Mouse (Mus musculus): ENCODE results near the gene Eepd1.

The Eepd1 gene

DNA sequence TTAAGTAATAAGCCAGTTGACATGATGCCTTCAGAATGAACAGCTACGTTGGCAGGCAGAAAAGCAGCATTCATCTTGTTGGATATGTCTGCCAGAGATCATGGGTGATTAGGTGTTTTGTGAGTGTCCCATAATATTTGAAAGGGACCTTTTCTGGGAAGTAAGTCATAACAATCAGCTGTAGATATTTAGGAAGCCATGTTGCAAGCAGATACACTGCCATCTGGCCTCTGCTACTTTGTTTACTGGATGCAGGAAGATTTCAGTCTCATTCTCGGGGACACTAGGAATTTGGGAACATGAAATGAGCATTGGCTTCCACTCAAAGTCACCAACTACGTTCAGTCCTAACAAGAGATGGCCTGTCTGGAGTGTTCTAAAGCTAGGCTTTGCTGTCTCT lies 54.1 kb downstream of the Eepd1 start:
- no peak for DNase-seq (ENCODE audit: low spot score in 2 of 2)

DNA sequence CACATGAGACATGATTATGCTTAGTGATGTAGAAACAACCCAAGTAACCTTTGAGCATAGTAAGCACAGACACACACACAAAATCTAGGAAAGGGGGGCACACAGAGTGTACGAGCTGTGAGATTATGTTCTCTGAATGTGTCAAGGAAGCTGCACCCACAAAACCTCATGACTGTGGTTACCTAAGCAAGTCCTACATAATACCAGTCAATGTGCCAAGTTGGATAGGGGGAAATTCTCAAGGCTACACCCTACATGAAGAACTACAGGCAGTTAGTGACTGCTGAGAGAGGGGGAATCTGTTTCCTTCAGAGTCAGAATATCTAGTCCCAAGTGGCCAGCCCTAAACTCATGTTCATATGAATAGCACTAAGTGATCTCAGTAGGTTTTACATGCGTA lies 58.1 kb downstream of the Eepd1 start:
- no peak for DNase-seq (ENCODE audit: low spot score in 2 of 2)

DNA sequence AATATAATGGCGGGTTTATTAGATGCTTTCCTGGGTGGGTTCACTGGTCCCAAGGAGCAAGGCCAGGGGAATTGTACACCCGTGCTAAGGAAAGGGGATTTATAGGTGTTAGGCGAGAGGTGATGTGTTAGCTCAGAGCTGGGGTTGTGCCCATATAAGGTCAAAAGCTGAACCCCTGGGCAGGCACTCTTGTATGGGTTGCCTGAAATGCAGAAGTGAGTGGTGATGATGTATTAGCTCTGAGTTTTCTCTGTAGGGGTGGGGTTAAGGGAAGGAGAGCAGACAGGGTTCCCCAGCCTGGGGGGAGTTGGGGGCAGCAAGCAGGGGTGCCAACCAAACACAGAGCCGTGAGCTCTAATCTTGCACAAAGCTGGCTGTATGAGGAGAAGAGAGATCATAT lies 60.0 kb downstream of the Eepd1 start:
- DNase-seq (ENCODE audit: low spot score in 2 of 2), result no peak

DNA sequence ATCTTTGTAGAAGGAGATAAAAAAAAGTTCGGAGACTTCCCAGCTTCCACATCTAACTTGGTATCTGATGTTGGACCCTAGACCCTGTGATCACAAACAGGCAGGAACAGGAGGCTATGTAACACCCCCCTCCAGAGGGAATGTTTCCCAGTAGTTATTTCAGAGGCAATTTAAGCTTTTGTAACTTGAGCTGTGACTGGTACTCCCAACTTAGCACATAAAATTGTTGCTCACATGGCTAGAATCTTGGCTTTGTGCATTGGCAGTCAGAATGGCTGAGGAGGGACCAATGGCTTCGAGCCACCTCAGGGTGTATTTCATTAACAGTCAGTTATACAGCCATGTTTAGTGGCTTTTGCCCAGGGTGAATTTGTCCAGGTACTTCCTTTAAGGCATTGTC lies 63.9 kb downstream of the Eepd1 start:
- DNase-seq (ENCODE audit: low spot score in 2 of 2), result peak in 1 of 2 experiments; percentile 25

- DNase-seq (ENCODE audit: low spot score in 2 of 2), result peak in 1 of 2 experiments; percentile 14
Observed at GRCm38 (mm10) chr9:25549130-25550060, 68.0 kb downstream of the Eepd1 start.

- DNase-seq (ENCODE audit: low spot score in 2 of 2), result no peak
Observed at GRCm38 (mm10) chr9:25550196-25550595, 68.8 kb downstream of the Eepd1 start.

GRCm38 (mm10) chr9:25552532-25552931 lies 71.2 kb downstream of the Eepd1 start:
- no peak for DNase-seq (ENCODE audit: low spot score in 2 of 2)

- no peak for DNase-seq (ENCODE audit: low spot score in 2 of 2)
Observed at GRCm38 (mm10) chr9:25554246-25554803, 73.0 kb downstream of the Eepd1 start.

- DNase-seq (ENCODE audit: low spot score in 2 of 2), result no peak
Observed at GRCm38 (mm10) chr9:25555261-25555660, 73.9 kb downstream of the Eepd1 start.

- no peak for DNase-seq (ENCODE audit: low spot score in 2 of 2)
Observed at GRCm38 (mm10) chr9:25556008-25556407, 74.7 kb downstream of the Eepd1 start.

- no peak for DNase-seq (ENCODE audit: low spot score in 2 of 2)
Observed at GRCm38 (mm10) chr9:25557378-25557777, 76.0 kb downstream of the Eepd1 start.

DNA sequence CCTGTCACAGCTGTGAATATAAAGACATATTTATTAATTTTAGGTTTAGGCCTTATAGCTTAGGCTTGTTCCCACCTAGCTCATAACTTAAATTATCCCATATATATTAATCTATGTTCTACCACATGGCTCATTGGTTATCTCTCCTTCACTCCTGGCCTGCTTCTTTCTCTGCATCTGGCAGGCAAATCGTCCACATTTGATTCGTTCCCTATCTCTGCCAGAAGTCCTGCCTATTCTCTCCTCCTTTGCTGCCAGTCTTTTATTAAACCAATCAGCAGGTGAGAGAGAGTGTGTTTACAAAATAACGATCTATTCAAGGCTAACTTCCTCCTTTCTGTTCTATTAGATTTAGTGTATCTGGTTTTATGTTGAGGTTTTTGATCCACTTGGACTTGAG lies 77.5 kb downstream of the Eepd1 start:
- DNase-seq (ENCODE audit: low spot score in 2 of 2), result no peak

- DNase-seq (ENCODE audit: low spot score in 2 of 2), result no peak
Observed at GRCm38 (mm10) chr9:25560016-25560758, 78.8 kb downstream of the Eepd1 start.

GRCm38 (mm10) chr9:25561143-25561542 lies 79.8 kb downstream of the Eepd1 start:
- DNase-seq (ENCODE audit: low spot score in 2 of 2), result no peak

DNA sequence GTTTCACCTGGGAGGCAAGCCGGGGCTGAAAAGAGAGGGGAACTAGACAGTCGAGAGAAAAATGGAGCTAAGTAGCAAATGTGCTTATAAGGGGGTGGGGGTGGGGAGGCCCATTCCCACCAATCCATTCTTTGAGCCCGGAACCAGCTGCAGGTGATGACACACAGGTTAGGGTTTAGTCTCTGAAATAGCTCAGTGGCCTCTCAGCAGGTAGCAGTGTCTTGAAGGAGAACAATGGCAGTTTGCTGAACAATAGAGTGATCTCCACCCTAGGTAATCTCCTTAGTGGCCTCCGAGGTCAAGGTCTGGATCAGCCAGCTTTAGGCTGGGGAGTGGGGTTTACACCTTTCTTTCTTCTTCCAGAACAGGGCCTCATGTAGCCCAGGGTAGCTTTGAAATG lies 82.5 kb downstream of the Eepd1 start:
- no peak for DNase-seq (ENCODE audit: low spot score in 2 of 2)

DNA sequence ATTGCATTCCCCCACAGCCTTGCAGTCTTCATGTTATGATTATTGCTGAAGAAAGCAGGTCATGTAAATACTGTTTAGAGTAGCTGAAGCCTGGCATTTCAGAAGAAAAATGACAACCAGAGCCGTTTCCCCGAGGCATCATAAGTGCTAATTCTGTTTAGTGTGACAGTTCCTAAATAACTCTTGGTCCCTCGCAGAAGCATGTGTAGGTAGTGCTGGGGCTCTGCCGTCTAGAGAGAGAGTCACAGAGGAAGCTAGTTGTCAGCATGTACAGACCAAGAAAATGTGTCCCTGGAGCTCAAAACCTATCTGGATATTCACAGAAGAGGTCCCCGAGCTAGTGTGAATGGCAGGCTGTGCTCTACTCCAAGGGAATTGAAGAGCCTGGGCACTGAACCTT lies 85.7 kb downstream of the Eepd1 start:
- DNase-seq (ENCODE audit: low spot score in 2 of 2), result no peak

DNA sequence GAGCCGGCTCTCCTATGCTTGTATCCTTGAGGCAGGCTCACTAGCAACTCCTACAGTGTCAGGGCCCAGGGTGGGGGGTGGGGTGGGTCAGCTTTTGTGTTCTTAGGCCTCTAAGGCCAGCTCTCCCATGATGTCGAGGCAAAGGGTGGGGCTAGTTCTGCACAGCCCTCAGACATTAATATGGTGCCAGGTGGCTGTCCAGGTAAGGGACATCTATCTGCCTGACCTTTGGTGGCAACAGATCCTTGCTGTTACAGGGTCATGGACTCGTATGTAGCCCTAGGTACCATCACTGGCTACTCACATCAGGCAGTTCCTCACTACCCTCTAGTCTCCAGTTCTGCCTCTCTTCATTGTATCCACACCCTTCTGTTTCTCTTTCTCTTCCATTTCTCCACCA lies 87.4 kb downstream of the Eepd1 start:
- no peak for DNase-seq (ENCODE audit: low spot score in 2 of 2)

DNA sequence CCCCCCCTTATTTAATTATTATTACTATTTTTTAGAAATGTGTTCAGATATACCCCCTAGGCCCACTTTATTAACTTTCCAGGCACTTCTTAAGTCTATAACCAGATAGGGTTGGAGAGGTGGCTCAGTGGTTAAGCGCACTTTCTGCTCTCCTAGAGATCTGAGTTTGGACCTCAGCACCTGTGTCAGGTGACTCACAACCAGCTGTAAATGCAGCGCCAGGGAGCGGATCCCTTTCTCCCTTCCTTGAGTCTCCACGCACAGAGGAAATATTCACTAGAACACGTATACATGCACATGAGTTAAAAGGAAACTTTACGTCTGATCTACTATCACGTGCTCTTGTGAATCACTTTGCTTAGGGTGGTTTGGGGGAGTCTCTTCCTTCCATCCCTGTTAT lies 88.7 kb downstream of the Eepd1 start:
- no peak for DNase-seq (ENCODE audit: low spot score in 2 of 2)

DNA sequence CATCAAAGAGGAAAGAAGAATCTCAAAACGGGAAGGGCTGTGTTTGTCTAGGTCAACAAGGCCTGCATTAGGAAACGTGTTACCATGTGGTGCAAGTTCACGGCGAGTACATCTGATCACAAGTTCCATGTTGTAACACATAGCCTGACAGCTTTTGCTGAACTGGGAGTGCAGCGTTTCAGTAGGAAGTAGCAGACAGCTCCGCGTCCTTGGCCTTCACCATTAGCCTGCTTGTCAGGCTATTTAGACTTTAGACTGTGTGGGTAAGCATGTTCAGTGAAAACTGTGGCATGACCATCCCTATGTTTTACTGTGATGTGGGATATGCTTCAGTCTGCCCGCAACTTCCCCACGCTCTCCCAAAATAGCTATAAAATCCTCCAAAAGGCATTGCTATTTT lies 89.1 kb downstream of the Eepd1 start:
- DNase-seq (ENCODE audit: low spot score in 2 of 2), result peak in 1 of 2 experiments; percentile 40

DNA sequence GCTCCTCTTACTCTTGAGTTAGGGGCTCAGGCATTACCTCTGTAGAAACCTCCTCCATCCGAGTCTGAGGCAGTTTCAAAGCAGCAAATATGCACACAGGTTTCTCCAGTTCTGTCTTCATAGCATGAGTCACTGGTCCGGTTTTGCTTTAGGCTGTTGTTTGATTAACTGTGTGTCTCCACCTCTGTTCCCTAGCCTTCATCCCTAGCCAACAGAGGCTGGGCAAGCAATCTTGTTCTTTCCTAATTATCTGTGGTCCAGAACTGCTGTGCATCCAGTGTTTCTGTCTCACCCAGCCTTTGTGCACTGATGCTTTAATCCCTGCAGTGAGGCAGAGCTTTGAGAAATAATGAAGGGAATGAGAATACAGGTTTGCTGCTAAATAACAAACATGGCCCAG lies 90.0 kb downstream of the Eepd1 start:
- DNase-seq (ENCODE audit: low spot score in 2 of 2), result peak; percentile 21 to 48

- no peak for DNase-seq (ENCODE audit: low spot score in 2 of 2)
Observed at GRCm38 (mm10) chr9:25573753-25574152, 92.4 kb downstream of the Eepd1 start.

DNA sequence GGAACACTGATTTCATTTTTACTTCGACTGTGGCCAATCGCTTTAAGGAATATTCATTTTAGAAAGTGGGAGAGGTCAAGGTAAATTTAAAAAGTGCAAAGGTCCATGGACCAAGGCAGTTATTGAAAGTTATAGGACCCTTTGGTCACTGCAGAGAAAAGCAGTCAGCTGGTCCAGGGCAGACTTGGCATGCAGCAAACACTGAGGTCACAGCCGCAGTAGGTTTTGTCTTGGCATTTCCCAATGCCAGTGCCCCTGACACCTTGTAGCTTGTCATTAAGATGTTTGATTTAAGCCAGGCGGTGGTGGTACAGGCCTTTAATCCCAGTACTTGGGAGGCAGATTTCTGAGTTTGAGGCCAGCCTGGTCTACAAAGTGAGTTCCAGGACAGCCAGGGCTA lies 92.8 kb downstream of the Eepd1 start:
- no peak for DNase-seq (ENCODE audit: low spot score in 2 of 2)
